Mouse (Mus musculus): ENCODE measurements around the gene Igf2r.
A peak's percentile ranks its signal among the peaks of the same experiment; 100 is the strongest.

Igf2r gene

DNA sequence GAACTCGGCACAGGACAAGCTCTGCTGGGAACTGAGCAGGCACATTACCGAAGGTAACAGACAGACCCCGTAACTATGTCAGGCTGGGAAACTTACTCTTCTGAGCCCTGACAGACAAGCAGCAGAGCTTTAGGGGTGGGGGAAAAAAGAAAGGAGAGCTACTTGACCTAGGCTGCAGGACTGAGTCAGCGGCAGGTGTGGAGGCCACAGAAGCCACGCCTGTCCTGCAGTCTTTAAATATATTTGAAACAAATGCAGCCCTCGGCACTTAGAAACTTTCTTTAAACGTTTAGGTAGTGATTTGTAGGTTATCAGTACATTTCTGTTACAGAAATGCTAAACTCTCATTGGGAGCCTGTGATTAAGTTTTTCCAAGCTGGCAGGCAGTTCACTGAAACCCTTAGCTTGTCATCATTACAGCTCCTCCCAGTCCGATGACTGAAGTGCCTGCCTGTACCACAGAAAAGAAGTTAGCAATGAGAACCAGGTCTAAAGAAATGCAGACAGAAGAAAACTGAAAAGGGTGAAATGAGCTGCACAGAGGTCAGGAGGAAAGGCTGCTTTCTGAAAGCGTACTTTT lies 18.8 kb downstream of the Igf2r start:
- DNase-seq (ENCODE audit: low read depth, low spot score): no peak

DNA sequence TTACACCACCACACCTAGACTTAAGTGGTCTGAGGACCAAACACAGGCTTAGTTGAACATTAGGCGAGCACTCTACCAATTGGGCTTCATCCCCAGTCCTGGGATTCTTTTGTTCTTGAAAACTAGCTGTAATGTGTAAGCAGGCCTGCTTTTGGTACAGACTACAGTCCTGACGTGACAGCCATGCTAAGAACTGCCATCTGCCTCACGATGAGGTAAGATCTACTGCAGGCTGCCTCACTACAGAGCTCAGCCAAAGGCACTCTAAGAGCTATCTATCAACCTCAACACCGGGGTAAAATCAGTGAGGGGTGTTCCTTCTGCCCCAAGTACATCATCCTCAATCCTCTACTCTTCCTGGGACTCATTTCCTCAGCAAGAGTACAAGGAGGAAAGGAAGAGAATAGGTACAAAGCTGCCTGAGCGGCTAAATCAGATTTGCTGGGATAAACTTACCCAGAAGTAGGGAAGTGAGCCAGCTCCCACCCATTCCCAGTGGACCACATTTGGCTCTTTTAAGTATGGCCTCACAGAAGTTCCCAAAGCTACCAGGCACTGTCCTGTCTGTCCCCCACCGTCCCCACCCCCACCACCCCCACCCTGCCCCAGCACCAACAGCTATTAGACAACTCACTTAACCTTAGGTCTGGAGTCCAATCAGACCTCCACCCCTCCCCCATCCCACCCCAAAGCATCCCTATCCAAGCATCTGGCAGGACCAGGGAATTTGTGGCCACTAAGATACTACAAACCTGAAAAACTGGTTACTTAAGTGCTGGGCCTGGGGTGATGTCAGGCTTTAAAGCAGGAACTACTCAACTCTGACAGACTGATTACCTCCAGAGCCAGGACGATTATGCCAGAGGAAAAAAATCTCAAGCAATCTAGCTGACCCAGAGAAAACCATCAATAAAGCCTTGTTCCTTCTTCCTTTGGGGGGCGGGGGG lies 19.8 kb downstream of the Igf2r start:
- DNase-seq (ENCODE audit: low read depth, low spot score): peak; percentile 55

DNA sequence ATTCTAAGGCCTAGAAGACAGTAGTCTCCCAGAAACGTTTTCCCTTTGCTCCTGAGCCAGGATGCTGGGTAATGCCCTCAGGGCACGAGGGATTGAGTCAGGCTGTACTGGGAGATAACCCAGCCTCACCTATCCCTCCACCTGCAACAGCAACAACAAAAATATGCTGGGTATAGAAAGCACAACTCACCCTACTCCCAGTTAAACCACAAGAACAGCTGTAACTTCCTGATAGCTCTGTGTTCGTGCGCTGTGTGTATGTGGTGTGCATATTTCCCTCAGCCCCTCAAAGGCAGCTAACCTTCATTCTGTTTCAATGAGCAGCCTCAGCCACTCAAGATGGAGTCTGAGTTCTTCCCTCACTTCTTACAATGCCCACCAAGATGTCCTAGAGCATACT lies 23.7 kb downstream of the Igf2r start:
- no peak for DNase-seq (ENCODE audit: low read depth, low spot score)

DNA sequence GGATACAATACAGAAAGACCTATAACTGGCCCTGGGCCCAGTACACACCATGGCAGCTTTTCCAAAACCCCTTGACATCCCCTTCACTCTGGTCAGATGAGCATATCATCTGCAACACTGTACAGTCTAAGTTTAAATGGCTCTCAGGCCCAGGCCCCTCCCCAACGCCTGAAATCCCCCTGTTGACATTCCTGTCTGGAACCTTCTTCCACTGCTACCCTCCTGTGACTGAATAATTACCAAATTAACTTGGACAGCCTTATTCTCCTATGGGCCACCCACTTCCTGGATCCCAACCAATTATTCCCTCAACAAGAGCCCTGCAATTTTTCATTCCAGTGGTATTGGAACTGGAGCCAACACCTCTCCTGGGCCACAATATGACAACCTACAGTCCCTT lies 25.4 kb downstream of the Igf2r start:
- no peak for DNase-seq (ENCODE audit: low read depth, low spot score)

DNA sequence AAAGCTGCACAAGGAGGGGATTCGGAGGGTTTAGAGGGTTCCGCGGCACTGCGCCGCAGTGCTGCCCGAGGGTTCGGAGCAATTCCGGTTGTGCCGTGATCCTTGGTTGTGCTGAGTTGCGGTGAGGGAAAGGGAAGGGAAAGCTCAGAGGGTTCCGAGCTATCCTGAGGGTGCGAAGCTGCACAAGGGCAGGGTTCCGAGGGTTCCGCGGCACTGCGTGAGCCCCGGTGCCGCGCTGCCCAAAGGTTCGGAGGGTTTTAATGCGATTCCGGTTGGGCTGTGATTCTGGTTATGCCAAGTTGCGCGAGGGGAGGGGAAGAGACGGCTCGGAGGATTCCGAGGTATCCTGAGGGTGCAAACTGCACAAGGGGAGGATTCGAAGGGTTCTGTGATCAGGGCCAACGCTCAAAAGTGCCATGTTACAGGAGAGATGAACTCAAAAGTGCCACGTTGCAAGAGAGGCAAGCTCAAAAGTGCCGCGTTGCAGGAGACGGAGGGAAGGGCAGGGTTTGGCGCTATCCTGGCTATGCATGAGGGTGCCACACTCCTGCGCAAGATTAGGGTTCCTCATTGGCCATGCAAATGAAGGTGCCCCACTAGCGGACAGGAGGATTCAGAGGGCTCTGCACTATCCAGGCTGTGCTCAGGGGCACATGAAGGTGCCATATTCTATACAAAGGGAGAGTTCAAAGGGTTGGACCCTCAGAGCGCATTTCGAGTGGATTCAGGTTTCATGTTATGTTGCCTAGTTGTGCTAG lies 27.1 kb downstream of the Igf2r start:
- DNase-seq (ENCODE audit: low read depth, low spot score): peak; percentile 35

DNA sequence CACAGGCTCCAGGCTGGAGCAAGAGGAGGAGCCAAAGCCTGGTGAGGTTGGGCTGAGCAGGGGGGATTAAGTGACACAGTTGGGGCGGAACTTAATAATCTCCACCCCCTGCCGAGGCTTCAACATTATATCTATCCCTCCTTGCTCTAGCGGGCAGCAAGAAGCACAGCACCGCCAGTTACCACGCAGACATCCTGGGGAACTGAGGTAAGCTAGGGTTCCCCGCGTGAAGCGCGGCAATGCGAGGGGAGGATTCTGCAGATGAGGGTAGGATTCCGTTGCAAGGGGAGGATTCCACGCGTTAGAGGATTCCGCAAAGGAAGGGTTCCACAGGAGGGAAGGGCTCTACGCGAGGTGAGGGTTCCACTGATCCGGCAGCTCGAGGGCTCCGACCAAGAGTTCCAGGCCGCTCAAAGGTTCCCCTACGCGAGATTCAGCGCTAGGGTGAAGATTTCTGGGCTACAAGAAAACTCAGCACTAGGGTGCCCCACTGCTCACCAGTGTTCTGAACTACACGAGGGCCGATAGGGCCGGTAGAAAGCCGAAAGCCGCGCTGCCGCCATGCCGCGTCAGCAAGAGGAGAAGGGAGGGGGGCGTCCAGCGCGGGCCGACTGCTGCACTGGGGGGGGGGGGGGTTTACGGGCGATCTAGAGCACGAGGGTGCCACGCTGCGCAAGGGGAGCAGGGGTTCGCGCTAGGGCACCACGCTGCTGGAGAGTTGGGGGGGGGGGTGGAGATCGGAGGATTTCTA lies 28.1 kb downstream of the Igf2r start:
- DNase-seq (ENCODE audit: low read depth, low spot score): peak; percentile 86

DNA sequence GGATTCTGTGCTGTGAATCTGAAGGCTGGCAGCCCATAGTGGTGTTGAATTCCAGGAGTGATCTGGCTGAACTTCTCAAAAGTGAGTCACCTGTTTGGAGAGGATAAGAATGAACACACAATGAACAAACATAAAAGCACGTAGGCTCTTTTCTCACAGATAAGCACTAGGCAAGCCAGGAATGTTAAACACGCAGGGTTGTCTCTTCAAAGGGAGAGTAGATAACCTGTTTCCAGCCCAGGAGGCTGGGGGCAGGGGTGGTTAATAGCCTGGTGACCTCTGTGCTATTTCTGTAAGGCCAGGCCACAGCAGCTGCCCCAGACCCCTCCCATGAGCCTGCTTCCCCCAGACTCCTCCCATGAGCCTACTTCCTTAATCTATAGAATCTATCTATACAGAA lies 29.1 kb downstream of the Igf2r start:
- DNase-seq (ENCODE audit: low read depth, low spot score): no peak

DNA sequence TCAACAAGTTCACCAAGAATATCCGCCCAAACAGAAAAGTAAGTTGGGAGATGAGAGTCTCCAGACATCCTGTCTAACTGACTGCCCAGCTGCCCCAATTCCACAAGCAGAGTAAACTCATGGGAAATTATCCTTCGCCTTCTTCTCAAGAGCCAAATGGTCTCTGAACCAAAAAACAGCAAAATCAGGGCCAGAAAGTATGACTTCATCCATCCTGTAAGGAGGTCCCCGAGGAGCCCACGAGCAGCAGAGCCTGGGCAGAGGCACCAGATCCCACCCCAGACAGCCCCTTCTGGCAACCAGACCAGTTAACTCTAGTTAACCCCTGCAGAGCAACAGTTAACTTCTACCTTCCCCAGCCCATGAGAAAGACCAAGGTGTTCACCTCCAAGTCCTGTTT lies 29.9 kb downstream of the Igf2r start:
- no peak for DNase-seq (ENCODE audit: low read depth, low spot score)

DNA sequence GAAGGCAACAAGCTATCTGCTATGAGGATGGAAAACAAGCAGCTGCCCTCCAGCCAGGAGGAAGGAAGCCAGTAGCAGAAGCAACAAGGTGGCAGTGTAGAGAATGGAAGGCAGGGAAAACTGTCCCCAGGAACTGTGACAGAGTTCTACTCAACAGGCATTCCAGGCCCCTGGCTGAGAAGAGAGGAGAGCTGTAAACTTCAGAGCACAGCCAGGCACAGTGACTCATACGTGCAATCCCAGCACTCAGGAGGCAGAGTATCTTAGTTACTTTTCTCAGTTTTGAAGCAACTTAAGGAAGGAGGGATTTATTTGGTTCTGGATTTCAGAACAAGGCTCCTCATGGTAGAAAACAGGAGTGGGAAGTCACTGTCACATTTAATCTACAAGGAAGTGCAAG lies 31.5 kb downstream of the Igf2r start:
- no peak for DNase-seq (ENCODE audit: low read depth, low spot score)

DNA sequence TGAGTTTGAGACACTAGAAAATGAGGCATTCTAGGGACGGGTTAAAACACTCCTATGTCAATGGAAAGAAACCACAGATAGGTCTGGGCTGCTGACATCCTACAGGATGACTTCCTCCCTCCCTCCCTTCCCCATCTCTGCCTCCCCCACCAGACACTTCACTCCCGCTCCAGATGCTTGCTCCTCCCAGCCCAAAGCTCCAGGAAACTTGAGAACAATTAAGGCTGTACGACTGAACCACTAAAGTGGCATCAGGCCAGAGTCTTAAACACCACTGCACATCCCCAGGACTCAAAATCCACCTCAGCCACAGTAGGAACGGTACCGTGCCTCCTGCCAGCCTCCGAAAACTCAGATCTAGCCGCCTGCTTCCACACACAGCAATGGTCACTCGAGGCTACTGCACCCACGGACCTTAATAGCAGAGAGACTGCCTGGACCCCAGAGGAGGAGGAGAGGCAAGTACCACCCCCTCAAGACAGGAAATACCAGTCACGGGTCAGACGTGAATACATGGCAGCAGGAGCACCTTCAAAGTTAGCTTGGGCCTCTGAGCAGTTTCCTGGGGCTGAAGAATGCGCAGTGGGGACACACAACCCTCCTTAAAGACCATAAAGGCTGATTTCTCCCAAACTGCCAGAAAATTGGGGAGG lies 35.1 kb downstream of the Igf2r start:
- DNase-seq (ENCODE audit: low read depth, low spot score): peak; percentile 45

DNA sequence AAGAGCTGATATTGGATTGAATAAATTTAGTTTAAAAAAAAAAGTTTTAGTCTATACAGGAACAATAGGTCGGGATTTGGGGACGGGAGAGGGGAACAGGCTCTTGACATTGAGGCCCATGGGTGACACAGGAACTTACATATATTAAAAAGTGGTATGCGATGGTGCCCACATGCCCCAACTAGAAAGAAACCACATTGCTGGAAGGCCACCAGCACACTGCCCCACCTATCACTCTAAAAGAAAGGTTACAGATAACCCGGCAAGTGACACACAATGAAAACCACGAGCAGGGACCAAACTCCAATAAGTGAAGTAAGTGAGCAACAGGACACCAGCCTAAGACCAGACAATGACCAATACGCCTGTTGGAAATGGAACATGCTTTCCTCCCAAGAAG lies 36.3 kb downstream of the Igf2r start:
- no peak for DNase-seq (ENCODE audit: low read depth, low spot score)

DNA sequence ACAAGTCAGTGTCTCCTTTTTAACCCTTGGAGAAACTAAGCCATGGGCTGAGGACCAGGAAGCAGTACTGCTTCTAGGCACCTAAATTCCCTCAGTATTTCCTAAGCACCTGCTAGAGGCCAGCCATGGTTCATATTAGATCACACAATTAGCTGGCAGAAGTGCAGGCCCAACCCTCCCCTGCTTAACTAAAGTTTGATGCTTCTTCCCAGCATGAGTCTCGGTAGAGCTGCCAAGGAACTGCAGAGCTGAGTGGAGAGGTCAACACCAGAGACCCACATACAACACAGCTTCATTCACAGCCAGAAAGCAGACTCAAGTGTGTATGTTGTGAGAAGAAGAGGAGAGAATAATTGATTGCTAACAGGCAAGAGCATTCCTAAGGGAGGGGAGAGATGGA lies 40.9 kb downstream of the Igf2r start:
- no peak for DNase-seq (ENCODE audit: low read depth, low spot score)

DNA sequence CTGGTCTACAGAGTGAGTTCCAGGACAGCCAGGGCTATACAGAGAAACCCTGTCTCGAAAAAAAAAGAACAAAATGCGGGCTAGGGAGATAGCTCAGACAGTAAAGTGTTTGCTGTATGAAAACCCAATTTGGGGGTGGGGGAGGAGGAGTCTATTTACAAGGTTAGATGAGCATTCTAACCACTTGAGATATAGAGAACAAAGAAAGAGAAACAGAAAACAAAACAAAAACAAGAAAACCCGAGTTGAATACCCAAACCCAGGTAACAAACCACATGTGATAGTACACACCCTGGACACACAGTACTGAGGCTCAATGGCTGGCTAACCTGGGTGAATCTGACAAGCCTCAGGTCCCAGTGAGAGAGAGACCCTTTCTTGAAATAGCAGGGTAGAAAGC lies 41.7 kb downstream of the Igf2r start:
- DNase-seq (ENCODE audit: low read depth, low spot score): no peak

DNA sequence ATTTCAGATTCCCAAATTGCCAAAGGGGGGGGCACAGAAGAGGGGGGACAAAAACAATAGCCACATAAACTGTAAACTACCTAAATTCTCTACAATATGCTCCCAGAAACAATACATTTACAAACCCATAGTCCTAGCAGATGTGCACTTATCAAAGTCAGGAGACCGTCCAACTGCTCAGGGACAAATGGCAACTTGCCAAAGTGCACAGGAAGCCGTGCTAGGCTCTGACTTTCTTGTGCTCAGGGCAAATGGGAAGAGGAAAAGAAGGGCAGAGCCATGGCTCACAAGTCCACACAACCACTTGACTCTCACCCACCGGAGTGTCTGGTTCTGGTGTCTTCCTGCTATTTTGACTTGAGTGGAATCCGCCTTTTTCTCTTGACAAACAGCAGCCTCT lies 43.6 kb downstream of the Igf2r start:
- peak; percentile 71 for DNase-seq (ENCODE audit: low read depth, low spot score)

DNA sequence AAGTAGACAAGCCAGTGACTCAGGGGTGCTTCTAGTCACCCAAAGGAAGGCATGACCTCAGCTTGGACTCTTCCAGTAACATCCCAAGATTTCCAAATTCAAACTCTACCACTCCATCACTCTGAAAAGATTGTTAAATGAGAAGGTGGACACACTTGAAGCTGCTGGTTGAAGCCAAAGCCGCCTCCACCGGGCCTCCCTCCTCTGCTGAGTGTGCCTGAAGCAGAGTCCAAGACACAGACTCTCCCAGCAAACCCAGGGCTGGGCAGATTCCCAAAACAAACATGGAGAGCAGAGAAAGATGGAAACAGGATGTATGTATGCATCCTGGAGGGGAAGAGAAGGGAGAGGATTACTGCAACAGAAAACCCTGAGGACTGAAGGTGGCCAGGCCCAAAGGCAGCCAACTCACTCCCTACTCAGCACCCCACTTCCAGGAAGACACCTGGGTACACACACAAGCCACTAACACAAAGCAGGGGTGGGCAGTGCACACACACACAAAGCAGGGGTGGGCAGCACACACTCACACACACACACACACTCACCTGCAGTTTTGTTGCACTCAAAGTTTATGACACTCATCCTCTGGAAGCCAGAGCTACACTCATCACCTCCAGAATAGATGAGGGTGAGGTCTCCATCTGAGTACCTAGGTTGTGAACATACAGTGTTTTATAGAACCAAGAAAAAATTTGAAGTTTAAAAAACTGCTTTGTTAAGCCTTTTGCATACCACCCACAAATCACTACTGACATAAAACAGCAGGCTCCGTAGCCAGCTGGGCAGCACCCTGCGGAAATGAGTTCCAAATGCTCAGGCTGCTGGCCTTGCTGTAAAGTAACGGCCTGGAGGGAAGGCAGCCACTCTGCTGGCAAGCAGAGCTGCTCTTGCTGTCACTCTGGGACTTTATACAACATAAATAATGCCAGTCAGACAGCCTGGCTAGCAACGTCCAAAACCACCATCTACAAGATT lies 44.4 kb downstream of the Igf2r start:
- peak; percentile 76 for DNase-seq (ENCODE audit: low read depth, low spot score)

DNA sequence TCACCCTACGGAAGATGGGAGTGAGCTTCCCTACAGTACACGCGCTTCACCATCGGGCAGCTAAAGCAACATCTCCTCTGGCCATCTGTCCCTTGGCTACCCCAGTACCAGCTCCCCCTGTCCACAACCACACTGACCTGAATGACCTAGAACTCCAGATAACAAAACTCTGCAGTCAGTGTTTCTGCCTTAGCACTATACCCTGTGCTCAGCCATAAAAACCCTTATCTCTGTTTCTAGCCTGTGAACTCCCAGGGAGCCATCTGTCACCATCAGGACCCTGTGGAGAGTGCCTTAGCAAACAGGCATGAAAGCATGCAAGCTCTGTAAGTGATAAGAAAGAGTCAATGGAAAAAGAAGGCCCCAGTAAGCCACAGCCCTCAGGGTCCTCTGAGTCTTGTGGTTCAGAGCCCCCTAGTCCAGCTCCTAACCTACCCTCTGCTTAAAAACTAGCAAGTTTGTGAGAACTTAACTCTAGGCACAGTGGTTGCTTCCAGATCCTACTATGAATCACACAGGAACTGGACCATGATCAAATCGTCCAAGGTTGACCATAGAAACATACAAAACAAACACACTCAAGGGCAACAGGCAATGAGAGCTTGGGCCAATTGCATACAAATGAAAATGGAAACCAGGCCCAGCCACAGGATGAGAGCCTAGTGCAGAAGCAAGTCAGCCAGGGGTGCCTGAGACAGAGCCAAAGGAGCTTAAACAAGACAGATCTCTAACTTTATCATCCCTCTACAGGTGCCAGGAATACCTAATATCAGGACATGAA lies 45.3 kb downstream of the Igf2r start:
- DNase-seq (ENCODE audit: low read depth, low spot score): no peak

DNA sequence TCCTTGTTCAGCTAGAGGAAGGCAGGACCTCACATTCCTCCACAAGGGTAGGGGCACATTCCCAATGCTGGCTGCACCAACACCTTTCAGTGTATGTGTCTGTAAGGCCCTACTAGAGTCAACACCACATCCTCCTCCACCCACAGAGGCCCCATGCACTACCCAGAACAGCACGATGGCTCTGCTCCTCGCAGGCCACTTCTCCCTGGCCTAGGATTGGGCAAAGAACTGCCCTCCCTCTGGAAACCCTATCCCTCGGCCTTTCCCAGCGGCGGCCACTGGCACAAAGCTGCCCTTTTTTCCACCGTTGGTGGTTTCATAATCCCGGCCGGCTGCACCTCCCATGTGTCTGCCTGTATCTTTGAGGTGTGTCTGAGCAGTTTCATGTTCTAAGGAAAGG lies 46.8 kb downstream of the Igf2r start:
- DNase-seq (ENCODE audit: low read depth, low spot score): no peak

DNA sequence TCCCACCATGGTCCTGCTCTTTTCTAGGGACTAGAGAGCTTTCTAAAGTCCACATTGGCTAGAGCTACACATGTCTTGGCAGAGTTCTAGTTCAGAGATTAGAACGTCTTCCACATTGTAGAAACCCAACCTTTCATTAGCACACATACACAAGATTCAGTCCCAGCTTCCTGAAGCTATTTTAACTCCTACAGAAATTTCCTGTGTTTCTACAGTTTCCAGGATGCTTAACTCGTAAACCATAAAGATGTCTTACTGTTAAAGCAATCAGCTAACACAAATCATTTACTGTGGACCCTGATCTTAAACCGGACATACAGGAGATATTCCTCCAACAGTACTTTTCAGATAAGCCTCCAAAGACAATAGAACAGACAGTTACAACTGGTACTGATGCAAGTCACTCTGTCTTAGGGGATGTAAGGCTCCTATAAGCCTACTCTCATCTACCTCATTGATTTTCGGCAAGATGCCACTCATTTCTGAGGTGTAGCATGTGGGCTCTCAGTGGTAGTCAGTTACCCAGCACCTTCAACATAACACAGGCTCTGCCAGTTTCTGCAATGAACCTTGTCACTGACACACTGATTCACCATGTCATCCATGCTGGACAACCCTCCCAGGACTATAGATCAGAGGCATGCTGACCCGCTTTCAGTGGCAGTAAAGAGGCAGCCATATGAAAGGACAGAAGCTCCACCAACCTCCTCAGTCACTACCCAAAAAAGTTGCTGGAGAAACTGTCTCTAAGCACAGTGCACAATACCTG lies 48.2 kb downstream of the Igf2r start:
- DNase-seq (ENCODE audit: low read depth, low spot score): no peak

DNA sequence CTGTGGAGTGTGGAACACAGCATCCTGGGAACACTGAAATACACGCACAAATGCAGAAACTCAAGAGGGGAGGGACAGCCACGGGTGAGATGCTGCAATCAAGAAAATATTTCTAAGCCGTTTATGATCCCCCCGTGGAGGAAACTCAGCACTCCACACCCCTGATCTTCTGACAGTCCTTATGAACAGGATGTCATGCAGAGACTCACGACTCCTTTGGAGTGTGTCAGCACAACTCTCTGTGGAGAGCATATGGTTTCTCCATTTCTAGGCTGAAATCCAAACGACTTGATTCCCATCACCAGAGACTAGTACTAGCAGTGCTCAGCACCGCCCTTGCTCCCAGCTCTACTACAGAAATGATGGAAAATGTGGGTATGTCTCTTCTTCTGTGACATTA lies 51.2 kb downstream of the Igf2r start:
- DNase-seq (ENCODE audit: low read depth, low spot score): no peak
